Mouse (Mus musculus): ENCODE measurements around the gene Srcap.
"Not testable (repeated sequence)": the region's sequence is repeated elsewhere in the genome, so short reads cannot be mapped to it uniquely, and the experiment has no call there.

Srcap gene

DNA sequence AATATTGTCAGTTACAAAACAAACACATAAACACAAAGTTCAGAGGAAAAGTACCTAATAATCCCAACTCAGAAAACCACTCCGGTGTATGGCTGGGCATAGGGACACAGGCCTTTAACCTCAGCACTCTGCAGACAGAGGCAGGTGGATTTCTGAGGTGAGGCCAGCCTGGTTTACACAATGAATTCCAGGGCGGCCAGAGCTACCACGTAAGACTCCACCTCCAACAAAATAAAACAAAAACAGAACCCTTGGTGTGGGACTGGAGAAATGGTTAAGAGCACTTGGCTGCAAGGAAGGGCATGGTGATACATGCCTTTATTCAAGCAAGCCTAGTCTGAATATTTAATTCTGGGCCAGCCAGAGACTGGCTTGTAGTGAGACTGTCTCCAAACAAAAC lies 19.9 kb upstream of the Srcap start:
- DNase-seq: no peak

DNA sequence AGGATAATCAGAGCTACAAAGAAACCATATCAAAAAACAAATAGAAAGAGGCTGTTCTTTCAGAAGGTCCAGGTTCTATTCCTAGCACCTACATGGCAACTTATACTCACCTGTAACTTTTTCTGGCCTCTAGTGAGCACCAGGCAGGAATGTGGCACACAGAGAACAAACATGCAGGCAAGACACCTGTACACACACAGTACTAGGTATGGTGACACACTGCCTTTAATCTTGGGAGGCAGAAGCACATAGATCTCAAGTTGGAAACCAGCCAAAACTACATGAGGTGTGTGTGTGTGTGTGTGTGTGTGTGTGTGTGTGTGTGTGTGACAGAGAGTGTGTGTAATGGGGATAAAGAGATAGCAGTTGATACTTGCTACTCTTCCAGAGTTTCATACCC lies 17.1 kb upstream of the Srcap start:
- DNase-seq: no peak

DNA sequence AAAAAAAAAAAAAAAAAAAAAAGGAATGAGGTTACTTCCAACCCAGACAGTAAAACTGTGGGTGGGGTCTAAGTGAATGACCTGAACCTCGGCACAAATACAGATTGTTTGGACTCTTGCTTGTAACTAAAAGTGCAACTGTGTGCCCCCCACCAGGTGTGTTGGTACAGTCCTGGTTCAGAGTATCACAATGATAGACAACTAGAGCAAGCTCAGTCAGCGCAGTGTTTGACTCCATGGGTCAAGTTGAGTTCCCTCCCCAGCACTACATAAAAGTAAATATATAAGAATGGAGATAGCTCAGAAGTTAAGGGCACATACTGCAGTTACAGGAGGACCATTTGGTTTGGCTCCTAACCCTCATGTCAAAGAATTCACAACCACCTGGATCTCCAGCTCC lies 14.4 kb upstream of the Srcap start:
- no peak for DNase-seq

DNA sequence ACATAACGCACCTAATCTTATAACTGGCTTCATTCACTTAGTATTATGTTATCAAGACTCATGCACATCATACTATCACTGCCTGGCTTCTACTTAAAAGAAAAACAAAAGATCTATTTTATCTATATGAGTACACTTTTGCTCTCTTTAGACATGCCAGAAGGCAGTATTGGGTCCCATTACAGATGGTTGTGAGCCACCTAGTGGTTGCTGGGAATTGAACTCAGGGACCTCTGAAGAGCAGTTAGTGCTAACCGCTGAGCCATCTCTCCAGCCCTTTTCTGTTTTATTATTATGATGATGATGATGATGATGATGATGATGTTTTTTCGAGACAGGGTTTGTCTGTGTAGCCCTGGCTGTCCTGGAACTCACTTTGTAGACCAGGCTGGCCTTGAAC lies 13.4 kb upstream of the Srcap start:
- DNase-seq: peak in 1 of 2 experiments; percentile 57

DNA sequence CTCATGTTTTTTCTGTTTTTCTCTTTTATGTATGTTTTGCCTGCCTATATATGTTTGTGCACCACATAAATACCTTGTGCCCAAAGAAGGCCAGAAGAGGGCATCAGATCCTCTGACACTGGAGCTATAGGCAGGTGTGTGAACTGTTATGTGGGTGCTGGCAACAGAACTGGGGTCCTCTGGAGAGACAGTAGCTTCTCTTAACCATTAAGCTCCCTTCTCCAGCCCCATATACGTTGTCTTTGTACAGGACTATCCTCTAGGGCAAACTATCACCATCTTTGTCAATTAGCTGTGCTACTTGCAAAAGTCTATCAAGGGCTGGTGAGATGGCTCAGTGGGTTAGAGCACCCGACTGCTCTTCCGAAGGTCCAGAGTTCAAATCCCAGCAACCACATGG lies 3.5 kb upstream of the Srcap start:
- DNase-seq: no peak

DNA sequence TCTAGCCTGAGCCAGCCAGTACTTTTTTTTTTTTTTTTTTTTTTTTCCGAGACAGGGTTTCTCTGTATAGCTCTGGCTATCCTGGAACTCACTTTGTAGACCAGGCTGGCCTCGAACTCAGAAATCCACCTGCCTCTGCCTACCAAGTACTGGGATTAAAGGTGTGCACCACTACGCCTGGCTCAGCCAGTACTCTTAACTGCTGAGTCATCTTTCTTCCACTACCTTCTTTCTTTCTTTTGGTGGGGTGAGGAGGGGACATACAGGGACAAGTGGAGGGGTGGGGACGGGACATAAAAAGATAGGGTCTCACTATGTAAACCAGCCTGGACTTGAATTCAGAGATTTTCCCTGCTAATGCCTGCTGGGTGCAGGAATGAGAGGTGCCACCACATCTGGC lies 2.0 kb upstream of the Srcap start:
- DNase-seq: not testable (repeated sequence)

DNA sequence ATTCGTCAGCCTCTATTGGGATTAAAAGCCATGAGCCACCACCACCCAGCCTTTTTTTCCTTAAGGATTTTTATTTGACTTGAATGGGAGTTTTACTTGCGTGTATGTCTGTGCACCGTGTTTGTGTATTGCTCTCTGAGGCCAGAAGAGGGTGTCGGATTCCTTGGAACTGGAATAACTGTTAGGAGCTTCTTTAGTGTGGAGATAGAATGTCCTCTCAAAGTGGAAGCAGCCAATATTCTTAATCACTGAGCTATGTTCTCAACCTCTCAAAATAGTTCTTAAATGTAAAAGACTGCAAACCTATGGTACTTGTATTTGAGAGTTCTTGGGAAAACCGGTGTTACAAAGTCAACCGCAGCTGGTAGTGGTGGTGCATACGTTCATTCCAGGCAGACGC lies 542 bp upstream of the Srcap start:
- DNase-seq: no peak

DNA sequence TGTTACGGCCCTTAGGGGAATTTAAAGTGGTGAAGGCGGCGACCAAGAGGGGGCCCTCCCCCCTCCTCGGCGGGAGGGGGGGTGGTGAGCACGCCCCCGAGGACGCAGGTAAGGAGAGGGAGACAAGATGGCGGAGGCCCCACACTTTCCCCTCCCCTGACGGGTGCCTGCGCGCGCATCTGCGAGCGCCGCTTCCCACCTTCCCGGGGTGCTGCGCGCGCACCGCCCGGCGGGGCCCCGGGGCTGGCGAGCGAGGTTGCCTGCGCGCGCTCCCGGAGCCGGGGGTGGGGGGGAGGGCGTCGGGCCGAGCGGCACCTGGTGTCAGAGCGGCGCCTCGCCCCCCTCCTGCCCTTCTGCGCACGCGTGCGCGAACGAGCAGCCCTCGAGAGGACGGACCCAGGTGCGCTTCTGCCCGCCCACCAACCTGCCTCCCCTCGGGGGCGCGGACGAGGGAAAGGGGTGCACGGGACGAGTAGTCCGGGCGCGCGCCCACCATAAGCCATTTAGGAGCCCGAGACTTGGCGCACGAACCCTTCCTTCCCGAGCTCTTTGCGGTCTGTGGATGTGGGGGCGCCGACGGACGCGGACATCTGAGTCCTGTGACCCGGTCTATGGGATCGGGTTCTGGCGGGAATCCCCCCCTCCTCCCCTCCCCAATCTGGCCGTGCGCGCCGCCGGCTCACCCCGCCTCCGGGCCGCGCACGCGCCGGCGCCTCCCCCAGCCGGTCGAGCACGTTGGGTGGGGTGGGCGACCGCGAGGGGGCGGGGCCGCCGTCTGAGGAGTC lies 640 bp downstream of the Srcap start:
- peak; percentile 93 to 96 for DNase-seq

DNA sequence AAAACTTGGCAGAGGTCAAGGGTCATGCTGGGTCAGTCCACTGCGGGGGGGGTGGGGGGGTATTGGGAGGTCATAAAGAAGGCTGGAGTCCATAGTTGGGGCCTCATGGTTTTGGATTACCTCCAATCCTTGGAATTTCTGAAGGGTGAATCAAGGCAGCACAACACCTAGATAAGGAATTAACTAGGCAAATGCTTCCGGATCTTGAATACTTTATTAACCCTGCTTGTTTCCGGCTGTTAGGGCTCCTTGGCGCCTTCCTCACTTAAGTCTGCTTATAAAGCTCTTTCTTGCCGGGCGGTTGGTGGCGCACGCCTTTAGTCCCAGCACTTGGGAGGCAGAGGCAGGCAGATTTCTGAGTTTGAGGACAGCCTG lies 1.2 kb downstream of the Srcap start:
- DNase-seq: peak in 1 of 2 experiments; percentile 41

DNA sequence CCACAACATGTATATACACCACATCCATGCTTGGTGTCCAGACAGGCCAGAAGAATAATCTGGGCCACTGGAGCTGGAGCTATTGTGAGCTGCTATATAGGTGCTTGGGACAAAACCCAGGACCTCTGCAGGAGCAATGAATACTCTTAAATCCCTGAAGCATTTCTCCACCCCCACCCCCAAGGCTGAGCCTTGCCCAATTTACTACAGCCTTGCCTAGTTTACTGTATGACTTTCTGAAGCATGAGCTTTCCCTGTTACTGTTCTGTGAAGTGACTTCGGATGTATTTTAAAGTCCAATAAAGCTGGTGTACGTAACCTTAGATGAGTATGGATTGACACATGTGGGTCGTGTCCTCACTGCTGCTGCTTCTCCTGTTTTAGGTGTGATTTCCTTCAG lies 2.0 kb downstream of the Srcap start:
- no peak for DNase-seq

DNA sequence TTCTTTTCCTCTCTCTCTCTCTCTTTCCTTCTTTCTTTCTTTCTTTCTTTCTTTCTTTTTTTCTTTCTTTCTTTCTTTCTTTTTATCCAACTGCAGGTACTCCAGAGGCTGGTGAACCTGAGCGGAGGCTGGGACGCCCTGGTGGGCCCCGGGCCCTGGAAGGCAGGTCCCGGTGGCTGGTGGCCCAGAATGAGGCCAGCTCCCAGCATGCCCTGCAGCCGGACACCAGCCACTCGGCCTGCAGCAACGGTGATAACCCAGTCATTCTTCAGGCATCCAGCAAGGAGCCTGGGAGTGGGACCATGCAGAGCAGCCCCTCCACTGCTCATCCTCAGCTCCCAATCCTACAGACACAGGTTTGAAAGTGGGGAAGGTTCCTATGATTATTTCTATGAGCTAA lies 4.1 kb downstream of the Srcap start:
- no peak for DNase-seq

DNA sequence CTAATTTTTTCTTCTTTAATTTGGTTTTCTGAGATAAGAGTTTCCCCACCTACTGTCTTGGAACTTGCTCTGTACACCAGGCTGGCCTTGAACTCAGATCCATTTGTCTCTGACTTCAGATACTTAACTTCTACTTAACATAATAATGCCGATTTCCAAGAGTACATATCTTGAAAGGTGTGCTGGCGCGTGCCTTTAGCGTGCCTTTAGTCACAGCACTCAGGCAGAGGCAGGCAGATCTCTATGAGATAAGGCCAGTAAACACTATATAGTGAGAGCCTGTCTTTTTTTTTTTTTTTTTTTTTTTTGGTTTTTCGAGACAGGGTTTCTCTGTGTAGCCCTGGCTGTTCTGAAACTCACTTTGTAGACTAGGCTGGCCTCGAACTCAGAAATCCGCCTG lies 4.6 kb downstream of the Srcap start:
- DNase-seq: no peak

DNA sequence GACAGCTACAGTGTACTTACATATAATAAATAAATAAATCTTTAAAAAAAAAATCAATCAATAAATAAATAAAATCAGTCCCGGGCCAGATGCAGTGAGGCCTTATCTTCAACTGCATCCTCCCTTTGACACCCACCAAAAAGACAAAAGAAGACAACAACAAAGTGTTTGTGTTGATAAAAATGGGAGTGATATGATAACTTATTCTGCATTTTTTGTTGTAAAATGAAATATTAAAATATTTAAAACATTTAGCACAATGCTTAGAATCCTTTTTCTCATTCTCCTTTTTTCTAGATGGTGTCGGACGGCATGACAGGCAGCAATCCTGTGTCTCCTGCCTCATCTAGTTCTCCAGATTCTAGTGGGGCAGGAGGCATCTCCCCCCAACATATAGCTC lies 7.5 kb downstream of the Srcap start, which contains the start of gene Gm42715:
Gene Gm42715 (plus strand): TSS at position 301 of the 400 bp plus-strand sequence.
- DNase-seq: no peak

DNA sequence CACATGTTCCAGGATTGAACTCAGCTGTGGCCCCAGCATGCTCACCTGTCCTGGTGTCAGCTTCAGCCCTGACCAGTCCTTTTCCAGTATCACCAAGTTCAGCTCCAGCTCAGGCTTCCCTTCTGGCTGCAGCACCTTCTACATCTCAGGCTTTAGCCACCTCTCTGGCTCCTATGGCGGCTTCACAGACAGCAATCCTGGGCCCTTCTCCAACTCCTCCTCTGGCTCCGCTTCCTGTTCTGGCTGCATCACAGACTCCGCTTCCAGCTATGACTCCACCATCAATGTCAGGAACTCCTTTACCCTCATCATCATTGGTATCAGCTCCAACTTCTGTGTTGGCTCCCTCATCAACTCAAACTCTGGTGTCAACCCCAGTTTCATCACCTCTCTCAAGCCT lies 29.9 kb downstream of the Srcap start:
- no peak for DNase-seq

DNA sequence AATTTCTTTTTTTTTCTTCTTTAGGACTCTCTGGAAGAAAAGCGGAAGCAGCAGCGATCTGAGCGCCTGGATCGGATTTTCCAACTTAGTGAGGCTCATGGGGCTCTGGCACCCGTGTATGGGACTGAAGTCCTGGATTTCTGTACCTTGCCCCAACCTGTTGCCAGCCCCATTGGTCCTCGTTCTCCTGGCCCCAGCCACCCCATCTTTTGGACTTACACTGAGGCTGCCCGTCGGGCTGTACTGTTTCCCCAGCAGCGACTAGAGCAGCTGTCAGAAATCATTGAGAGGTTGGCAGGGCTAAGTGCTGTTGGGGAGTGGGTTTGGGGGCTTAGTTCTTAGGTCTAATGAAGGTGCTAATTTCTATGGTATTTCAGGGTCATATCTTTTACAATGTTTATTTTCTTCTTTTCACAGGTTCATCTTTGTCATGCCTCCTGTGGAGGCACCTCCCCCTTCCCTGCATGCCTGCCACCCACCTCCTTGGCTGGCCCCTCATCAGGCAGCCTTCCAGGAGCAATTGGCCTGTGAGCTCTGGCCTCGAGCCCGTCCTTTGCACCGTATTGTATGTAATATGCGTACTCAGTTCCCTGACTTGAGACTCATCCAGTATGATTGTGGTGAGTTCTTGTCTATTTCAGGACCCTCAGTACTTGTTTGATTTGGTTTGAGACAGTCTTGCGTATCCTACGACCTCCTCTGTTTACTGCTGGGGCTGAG lies 37.5 kb downstream of the Srcap start:
- no peak for DNase-seq

DNA sequence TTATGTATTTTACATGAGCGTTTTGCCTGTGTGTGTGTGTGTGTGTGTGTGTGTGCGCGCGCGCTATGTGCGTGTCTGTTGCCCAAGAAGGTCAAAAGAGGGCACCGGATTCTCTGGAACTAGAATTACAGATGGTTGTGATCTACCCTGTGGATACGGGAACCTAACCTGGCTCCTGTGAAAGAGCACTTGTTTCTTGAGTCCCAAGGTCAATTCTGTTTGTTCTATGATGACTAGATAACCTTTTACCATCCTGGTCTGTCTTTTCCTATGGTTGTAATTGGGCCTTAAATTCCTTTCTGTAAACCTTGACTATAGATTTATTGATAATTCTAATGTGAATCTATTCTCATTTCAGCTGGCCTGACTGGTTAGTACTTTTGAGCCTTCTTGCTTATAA lies 39.8 kb downstream of the Srcap start:
- DNase-seq: no peak

DNA sequence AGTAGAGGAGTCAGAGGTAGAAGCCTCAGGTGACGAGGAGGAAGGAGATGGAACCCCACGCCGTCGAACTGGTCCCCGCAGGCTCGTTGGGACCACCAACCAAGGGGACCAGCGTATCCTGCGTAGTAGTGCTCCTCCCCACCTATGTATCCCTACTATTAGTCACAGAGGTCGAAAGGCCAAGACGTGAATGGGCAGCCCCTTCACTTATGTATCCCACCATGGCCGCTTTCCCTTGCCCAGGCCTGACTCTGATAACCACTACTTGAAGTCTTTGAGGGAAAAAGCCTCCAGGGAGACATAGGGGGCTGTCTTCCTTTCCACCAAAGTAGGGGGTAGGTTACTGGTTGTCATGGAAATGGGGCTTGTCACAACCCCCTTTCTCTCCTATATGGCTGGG lies 48.8 kb downstream of the Srcap start:
- no peak for DNase-seq

DNA sequence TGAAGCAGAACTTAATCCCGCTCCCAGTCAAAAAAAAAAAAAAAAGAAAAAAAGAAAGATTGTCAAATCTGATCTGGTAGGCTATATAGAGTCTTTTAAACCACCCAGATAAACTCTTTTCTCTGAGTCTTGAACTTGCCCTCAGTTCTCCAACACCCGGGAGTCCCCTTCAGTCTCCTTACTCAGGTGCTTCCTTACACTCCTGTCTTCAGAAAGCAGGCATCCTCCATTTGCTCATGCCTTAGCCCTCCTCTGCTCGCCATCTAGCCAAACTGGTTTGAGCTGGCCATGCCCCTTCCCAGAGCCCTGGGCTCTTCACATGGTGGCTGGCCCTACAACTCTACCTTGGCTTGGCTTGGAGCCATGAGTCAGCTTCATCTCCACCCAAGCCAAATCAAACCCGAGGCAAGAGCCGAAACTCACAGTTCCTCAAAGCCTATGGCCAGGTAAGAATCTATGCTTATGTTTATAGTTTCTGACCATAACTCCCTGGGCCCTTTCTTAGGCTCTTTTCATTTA lies 49.6 kb downstream of the Srcap start, which contains the start of gene Tmem265:
Gene Tmem265 (plus strand): TSS at position 51 of the 519 bp plus-strand sequence.
- DNase-seq: no peak

DNA sequence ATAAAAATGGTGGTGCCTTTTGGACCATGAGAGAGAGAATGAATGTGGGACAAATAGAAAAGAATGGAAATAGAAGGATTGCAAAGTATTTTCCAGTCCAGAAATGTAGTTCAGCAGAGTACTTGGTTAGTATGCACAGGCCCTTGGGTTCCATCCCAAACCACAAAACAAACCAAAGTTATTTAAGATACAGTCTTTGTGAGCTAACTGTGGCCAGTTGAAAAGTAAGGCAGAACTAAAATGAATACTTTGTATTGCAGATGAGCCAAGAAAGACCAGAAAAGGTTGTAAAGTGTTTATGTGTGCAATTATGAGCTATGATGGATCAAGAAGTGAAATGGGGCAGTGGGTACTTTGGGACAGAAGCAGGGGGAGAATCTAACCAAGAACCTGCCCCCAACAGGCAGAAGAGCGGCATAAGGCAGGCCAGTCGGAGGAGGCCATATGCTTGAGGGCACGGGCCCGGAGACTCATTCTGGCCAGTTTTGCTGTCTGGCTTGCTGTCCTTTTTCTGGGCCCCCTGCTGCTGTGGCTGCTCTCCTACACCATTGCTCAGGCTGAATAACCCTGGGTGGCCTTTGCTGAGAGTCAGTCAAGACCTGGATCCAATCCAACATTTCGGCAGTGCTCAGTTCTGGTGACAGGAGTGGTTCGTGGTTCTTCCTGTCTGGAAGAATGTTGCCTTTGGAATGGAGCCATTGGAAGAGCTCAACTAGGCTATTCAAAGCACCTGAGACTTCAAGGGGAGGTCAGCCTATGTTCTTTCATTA lies 52.8 kb downstream of the Srcap start:
- peak in 1 of 2 experiments; percentile 33 for DNase-seq

DNA sequence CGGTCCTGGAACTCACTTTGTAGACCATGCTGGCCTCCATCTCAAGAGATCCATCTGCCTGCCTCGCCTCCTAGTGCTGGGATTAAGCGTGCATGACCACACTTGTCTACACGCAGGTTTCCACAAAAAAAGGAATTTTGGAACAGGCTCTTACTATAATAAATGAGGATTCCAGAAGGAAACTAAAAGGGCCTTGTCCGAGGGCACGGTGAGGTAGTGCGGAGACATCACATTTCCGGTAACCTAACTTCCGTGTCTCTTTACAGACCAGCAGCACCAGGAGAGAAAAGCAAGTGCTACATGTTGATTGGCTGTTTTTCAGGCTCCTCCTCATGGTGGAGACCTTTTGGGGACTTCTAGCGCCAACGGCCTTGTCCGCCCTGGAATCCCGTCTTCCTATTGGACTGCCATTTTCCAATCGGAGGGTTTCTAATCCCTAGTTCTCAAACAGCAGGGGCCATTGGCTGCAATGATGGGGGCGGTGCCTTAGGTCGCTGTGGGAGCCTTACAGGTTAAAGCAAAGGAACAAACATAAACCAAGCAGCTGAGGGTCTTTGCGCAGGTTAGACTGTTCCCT lies 61.2 kb downstream of the Srcap start, which contains the start of gene Phkg2:
Gene Phkg2 (plus strand): TSS at position 446 of the 577 bp plus-strand sequence.
- peak; percentile 91 to 94 for DNase-seq

DNA sequence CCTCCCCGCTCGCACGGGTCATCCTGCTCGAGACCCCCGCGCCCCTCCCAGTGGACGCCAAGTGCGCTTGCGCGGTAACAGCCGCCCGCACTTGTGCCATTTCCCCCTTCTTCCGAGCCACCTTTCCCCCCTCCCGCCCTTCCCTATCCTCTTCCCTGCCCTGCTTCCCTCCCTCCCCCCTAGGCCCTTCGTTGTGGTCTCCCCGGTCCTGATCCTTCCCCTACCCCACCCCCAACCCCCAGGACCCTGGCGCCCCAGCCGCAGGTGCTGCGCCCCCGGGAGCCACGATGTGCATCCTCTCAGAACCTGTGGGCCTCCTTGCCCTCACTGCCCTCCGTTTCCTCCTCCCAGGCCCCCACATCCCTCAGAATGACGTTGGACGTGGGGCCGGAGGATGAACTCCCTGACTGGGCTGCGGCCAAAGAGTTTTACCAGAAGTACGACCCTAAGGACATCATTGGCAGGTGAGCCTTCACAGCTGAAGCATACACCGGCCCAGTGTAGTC lies 61.8 kb downstream of the Srcap start:
- DNase-seq: peak in 1 of 2 experiments; percentile 22

DNA sequence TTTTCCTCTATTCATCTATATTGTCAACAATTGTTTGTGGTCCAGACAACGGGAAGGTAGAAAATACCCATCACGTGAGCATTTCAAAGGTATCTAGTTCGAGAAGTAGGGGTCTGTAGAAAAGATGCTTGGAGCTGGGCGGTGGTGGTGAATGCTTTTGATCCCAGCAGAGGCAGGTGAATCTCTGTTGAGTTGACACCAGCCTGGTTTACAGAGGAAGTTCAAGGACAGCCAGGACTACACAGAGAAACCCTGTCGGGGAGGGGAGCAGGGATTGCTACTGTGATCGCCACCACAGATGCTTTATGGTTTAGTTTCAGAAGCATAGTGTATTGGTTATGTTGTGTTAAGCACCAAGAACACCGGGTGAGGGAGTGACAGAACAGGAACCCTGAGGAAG lies 62.3 kb downstream of the Srcap start:
- DNase-seq: no peak

DNA sequence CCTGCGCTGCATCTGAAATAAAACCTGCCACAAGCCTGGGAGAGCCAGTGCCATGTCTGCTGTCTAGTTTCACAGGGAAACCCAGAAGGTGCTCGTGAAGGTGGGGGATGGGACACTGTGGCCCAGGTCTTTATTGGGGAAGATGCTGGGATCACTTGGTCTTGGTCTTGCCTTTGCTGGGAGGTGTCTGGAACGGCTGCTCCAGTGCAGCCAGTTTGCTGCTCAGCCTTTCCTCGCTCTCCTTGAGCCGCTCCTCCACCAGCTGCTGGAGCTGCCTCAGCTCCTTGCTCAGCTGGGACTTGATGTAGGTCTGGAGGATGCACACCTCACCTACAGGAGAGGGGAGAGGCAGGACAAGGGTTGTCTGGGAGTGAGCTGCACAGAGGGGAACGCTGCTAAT lies 71.5 kb downstream of the Srcap start:
- DNase-seq: no peak

All from lung, postnatal 4 days (tissue).